Mouse (Mus musculus) spleen, adult 18-20 months (tissue): ENCODE data around the gene Agpat1.

Source experiments
- DNase-seq, 2 experiments: peaks; one replicate each; pipeline ENCODE4 v3.0.0; 2022; ENCODE audit warnings: mixed read lengths in 2 of 2

Gene Agpat1

GRCm38 (mm10) chr17:34606186-34607039 lies 2.4 kb downstream of the Agpat1 start:
- no peak for DNase-seq

- no peak for DNase-seq
Measured at GRCm38 (mm10) chr17:34607997-34608396, 3.9 kb downstream of the Agpat1 start.

GRCm38 (mm10) chr17:34611050-34611449 lies 7.0 kb downstream of the Agpat1 start:
- DNase-seq: no peak

- DNase-seq: no peak
Measured at GRCm38 (mm10) chr17:34613054-34613645, 9.1 kb downstream of the Agpat1 start.

DNA sequence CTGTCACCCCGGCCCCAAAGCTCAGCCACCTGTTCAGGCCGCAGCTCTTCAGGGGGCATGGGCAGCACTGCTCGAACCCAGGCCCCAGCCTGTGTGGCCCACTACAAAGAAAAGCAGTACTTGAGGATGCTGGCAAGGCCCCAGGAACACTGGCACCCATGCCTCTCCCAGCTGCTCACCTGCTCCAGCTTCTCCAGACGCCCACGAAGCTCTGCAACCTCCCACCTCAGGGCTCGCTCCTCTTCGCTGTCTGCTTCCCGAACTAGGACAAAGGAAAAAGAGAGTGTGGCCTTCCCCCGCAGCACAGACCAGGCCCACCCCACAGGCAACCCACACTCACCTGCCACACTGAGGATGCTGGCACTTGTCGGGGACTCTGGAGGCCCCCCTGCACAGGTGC lies 9.8 kb downstream of the Agpat1 start:
- DNase-seq: no peak

- no peak for DNase-seq
Measured at GRCm38 (mm10) chr17:34615871-34616270, 11.8 kb downstream of the Agpat1 start, which contains the start of gene Egfl8. Gene Egfl8 (minus strand): TSS chr17:34615971.

- peak; percentile 63 to 80 for DNase-seq
Measured at GRCm38 (mm10) chr17:34618999-34619398, 14.9 kb downstream of the Agpat1 start.

DNA sequence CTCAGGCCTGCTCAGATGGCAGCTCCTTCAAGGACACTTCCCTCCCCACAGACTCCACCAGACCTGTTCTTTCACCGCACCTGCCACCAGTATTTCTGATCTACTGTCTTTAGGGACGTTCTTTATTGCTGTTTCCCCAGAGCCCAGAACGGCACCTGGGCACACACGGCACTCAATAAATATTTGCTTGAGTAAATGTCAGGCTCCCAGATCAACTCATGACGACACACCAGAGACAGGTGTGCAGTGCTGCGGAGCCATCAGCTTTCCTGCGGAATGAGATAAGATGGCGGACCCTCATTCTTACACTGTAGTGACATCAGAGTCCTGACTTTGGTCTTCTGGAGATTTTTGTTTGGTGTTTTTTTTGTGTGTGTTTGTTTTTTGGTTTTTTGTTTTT lies 16.9 kb downstream of the Agpat1 start:
- DNase-seq: no peak

DNA sequence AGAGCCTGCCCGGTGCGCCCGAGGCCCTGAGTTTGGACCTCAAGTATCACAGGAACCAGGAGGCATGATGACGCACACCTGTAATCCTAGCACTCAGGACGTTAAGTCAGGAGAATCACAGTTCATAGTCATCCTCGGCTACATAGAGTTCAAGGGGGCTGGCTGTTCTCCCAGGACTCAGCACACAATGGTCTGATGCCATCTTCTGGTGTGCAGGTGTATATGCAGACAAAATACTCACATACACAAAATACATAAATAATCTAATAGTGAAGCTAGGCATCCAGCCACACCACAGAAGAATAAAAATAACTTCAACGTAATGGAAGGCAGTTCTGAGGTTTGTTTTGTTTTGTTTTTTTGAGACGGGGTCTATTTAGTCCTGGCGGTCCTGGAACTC lies 19.1 kb downstream of the Agpat1 start:
- no peak for DNase-seq

GRCm38 (mm10) chr17:34624981-34625380 lies 20.9 kb downstream of the Agpat1 start:
- no peak for DNase-seq

DNA sequence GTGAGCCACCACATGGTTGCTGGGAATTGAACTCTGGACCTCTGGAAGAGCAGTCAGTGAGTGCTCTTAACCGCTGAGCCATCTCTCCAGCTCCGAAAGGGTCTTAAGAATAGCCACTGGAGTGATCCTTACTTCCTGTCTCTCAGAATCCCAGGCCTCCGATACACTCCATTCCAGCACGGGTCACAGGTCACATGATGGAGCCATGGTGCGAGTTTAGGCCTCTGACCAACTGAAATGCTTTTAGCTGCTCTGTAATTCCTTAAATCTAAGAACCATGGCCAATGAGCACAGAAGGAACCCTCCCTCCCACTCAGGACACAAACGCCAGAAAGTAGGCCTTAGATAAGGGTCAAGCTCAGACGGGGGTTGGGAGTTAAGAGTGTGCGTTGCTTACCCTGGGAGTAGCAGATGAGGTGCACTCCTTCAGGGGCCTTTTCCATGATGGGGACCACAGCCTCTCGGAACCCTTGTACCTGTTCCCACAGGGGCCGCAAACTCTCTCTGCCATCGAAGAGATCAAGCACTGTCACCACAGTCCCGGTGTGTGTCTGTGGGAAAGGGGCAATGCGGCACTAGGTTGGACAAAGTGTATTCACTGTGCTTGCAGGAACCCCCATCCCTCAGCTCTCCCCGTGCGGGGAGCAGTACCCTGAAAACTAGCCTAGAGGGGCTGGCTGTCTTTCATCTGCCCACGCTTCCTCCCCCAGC lies 22.2 kb downstream of the Agpat1 start:
- DNase-seq: no peak

DNA sequence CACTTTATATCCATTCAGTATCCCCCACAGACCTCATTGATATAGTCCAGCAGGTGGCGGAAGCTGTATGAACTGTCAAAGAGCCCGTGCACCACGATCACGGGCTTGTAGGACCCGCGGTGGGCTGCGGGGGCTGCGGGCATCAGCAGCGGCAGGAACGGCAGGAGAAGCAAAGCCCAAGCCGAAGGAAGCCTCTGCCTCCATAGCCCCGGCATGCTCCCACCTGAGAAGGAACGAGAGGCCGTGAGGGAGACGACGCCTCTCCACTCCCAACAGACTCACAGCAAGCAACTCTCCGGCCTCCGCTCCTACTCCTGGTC lies 22.7 kb downstream of the Agpat1 start:
- DNase-seq: peak in 1 of 2 experiments; percentile 37

- DNase-seq: peak in 1 of 2 experiments; percentile 59
Measured at GRCm38 (mm10) chr17:34627093-34627942, 23.3 kb downstream of the Agpat1 start.

- peak in 1 of 2 experiments; percentile 45 for DNase-seq
Measured at GRCm38 (mm10) chr17:34627943-34628643, 24.0 kb downstream of the Agpat1 start, which contains the start of gene Ppt2. Gene Ppt2 (minus strand): TSS chr17:34628510.

DNA sequence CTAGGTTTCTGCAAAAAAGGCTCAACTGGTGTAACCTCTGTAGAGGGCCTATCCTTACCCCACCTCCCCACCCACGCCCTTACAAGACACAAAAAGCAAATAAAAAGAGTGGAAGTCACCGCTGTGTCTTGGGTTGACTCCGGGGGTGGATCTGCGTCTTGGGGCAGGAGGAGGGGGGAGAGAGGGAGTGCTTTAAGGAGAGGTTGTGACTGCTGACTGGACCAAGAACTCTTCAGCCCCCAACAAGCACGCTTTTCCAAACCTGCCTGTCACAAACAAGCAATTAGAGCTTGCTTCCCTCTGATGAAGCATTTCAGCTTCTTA lies 24.5 kb downstream of the Agpat1 start:
- no peak for DNase-seq

- DNase-seq: no peak
Measured at GRCm38 (mm10) chr17:34629221-34629751, 25.2 kb downstream of the Agpat1 start, which contains the start of gene Prrt1. Gene Prrt1 (plus strand): TSS chr17:34629533.

DNA sequence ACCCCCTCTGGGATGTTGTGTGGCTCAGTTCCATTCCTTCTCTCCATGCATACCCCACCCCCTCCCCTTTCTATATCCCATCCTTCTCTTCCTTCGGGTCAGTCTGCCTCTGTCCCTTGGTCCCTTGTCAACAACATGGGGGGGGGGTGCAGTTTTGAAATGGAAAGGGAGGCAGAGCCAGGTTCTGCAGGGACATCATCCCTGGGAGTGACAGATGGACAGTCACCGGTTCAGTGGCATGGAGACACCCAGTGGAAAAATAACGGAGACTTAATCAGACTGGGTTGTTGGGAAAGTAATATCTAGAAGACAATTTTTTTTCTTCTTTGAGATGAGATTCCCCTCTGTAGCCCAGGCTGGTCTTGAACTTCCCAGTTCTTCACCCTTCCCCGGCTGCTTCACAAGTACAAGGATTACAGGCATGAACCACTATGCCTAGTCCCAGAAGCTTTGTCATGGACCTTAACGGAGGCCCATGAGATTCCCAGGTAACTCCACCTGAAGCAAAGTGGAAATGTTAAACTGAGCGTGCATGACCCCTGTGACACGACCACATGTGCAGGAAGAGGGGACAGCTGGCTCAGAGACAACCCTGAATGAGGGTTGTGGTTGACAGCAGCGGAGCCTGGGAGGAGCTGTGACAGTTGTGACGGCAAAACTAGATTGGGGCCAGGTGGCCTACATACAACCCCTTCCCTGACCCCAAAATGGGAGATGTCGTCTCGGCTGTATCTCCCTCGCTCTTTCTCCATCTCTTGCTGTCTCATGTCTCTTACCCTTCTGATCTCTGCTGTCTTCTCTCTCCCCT lies 25.9 kb downstream of the Agpat1 start:
- DNase-seq: no peak

DNA sequence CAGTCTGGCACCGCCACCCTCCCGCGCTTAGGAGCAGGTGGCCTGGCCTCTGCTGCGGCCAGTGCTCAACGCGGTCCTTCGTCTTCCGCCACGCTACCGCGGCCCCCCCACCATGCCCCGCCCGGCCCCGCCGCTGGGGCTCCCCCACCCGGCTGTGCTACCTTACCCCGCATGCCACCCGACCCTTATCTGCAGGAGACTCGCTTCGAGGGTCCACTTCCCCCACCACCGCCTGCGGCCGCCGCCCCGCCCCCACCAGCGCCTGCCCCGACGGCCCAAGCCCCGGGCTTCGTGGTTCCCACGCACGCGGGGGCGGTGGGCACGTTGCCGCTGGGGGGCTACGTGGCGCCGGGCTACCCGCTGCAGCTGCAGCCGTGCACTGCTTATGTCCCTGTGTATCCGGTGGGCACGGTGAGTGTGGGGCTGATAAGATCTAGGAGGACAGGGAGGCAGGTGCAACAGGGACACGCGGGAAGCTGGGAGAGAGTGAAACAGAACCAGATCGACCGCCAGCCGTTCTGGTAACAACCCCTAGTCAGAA lies 26.8 kb downstream of the Agpat1 start:
- no peak for DNase-seq

- DNase-seq: no peak
Measured at GRCm38 (mm10) chr17:34631647-34632046, 27.6 kb downstream of the Agpat1 start.

DNA sequence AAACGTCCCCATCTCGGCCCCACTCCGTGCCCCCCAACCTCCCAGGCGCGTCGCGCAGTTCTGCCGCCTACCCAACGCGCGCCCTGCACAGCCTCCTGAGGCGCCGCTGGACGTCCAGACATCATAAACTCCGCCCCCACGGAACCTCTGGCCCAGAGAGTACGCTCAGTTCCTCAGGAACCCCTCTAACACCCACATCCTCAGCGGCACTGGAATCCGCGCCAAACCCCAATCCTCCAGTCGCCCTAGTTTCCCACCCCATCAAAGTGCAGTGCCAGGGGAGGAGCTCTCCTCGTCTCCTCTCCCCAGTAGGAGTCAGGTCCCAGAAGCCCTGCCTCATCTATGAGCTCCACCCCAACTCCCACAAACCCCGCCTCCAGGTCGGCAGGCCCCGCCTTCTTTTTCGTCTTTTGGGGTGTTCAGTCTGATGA lies 28.2 kb downstream of the Agpat1 start:
- peak; percentile 61 to 72 for DNase-seq

DNA sequence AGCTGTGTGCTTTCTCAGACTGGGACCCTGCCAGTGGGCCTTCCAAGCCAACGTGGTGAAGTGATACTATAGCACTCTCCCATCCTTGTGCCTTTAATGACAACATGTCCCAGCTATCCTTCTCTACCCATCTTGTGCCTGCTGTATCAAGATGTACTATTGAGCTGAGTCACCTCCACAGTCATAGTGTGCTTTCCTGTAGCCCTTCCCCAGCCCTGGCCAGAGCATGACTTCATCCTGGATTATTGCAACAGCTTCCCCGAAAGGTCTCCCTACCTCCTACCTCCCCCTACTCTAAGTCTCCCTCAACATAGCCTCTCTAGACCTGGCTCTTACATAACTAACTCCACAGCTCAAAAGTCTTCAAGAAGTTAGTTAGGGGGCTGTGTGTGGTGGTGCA lies 31.6 kb downstream of the Agpat1 start:
- DNase-seq: no peak
